Mouse (Mus musculus): Measurements from ENCODE around the gene Cenpa. TPM values are rescaled to one million over a fixed set of nuclear protein-coding genes. Genes with fewer than 3 reads are reported as not detected.

Gene Cenpa
- 100 to 1,000 TPM; 137 to 138 TPM for total RNA-seq (2023)

DNA sequence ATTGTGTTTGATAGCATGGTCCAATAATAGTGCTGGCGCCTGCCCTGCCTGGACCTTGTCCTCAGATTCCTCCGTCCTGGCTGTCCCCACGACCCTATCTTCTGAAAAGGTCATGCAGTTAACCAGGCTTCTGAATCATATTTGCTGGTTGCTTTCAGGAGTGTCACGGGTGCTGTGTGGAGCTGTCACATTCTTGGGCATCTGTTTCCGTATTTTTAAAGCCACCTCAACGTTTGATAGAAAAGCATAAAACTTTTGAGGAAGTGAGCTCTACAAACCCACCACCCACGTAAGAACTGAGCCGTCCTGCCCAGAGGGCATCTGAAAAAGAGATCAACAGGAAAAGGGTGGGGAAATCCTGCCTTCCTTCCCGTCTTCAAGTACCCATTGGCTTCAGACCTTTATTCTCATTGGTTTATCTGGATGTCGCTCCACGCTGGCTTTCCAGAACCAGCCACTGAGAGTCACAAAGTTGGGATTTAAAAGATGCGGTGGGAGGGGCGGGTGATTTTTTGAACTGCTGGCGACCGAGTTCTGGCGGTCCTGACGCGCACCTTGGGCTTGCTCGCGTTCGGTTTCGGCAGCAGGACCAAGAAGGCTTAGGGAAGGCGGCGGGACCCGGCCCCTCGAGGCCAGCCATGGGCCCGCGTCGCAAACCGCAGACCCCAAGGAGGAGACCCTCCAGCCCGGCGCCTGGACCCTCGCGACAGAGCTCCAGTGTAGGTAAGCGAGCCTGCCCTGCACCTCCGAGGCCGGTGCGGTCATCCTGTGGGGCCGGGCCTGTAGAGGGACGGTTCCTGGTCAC is at the start of gene Cenpa:
Gene Cenpa, plus strand, starts transcription at position 387 of the 805 bp plus-strand sequence.

GRCm38 (mm10) chr5:30647815-30648560 is 18.6 kb upstream of the Cenpa start, which contains the start of gene Slc35f6:
Slc35f6 (plus strand) TSS chr5:30647933.

GRCm38 (mm10) chr5:30711147-30712001 is 44.8 kb downstream of the Cenpa start, which contains the start of gene Dpysl5:
Dpysl5 (plus strand) TSS chr5:30711564.

Other genes starting within 250 kb of the Cenpa start
- gene Otof, start 204.8 kb upstream of the Cenpa start, total RNA-seq (2023) = under 1 TPM; 0.42 to 0.55 TPM
- gene 1700001C02Rik, start 200.7 kb upstream of the Cenpa start, total RNA-seq (2023) = not detected
- not detected for gene Cib4, start 120.9 kb upstream of the Cenpa start, total RNA-seq (2023)
- gene Kcnk3, start 78.6 kb upstream of the Cenpa start, total RNA-seq (2023) = not detected
- 10 to 100 TPM; 35.6 to 42.5 TPM for gene Slc35f6, start 18.8 kb upstream of the Cenpa start, total RNA-seq (2023)
- gene Dpysl5, start 44.8 kb downstream of the Cenpa start, total RNA-seq (2023) = not detected
- gene Mapre3, start 147.9 kb downstream of the Cenpa start, total RNA-seq (2023) = 1 to 10 TPM; 1.2 to 1.5 TPM
- gene Tmem214, start 201.2 kb downstream of the Cenpa start, total RNA-seq (2023) = 10 to 100 TPM; 28.7 to 32.9 TPM
- gene Agbl5, start 221.9 kb downstream of the Cenpa start, total RNA-seq (2023) = 1 to 10 TPM; 5.4 to 6.7 TPM
- gene Ost4, start 241.0 kb downstream of the Cenpa start, total RNA-seq (2023) = 100 to 1,000 TPM; 132 to 140 TPM
- gene Emilin1, start 246.6 kb downstream of the Cenpa start, total RNA-seq (2023) = 10 to 100 TPM; 32.5 to 35.2 TPM